Mouse (Mus musculus): ENCODE results near the gene Krt32.

Krt32 gene

GRCm38 (mm10) chr11:100050451-100050850 is 37.6 kb downstream of the Krt32 start, which contains the start of gene Krt31:
TSS of gene Krt31 (minus strand) at chr11:100050551.
- DNase-seq (ENCODE audit: low spot score): no peak

- no peak for DNase-seq (ENCODE audit: low spot score)
Measured at GRCm38 (mm10) chr11:100047193-100047592, 40.8 kb downstream of the Krt32 start.

GRCm38 (mm10) chr11:100046303-100046866 is 41.6 kb downstream of the Krt32 start:
- DNase-seq (ENCODE audit: low spot score): peak; percentile 10

- DNase-seq (ENCODE audit: low spot score): no peak
Measured at GRCm38 (mm10) chr11:100041454-100041853, 46.6 kb downstream of the Krt32 start, which contains the start of gene Krt34. TSS of gene Krt34 (minus strand) at chr11:100041554.
